ENCODE assay signal across 26 mouse cellular contexts in the genomic region with DNA sequence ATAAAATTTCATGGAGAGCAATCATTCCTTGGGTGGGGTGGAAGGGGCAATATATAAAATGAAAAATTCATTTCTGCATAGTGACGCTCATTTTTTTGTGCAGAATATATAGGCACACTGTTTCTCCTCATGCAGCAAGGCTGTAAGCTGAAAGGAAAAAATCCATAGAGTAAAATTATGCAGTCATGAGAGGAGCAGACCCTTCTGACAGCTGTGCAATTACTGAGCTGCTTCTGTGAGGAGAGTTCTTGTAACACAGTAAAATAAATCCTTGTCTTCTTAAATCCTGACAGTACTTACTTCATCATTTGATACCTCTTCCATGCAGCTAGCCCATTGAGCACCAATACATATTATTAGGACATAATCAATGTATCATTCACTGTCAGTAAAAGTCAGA.
"Had no signal": no experiment of that assay in that cellular context is flagged by ENCODE, and none has a peak within 500 bp of the region (broad histone marks: within the 10 kb centered on the region; RNA-seq: fewer than 3 reads in every experiment).

No protein-coding gene starts in this region.

- H3K9ac ChIP-seq: heart, embryonic 12.5 days; hindbrain, embryonic 12.5 days; hindbrain, embryonic 14.5 days; intestine, embryonic 15.5 days; limb, embryonic 12.5 days had no signal

- H3K27me3 ChIP-seq: heart, embryonic 12.5 days; hindbrain, embryonic 12.5 days; intestine, embryonic 15.5 days; limb, embryonic 12.5 days had no signal

- DNase-seq: gastrocnemius, adult 2 months; gastrocnemius, postnatal 10 days; gastrocnemius, postnatal 25 days; heart, adult 18-20 months; heart, postnatal 10 days; heart, postnatal 4 days; kidney, adult 18-20 months; kidney, adult 8-10 months; kidney, postnatal 10 days; kidney, postnatal 25 days; kidney, postnatal 4 days; liver had no signal

- H3K27ac ChIP-seq: gastrocnemius, adult 2 months; heart, embryonic 10.5 days; hindbrain, embryonic 10.5 days; hindbrain, embryonic 12.5 days; hindbrain, embryonic 14.5 days; intestine, embryonic 15.5 days; layer of hippocampus, adult 2 months; left cerebral cortex, adult 2 months; limb, embryonic 10.5 days; limb, embryonic 12.5 days had no signal

- H3K9me3 ChIP-seq: heart, embryonic 10.5 days; heart, embryonic 12.5 days; hindbrain, embryonic 10.5 days; hindbrain, embryonic 12.5 days; intestine, embryonic 15.5 days; limb, embryonic 10.5 days; limb, embryonic 12.5 days had no signal

- H3K4me1 ChIP-seq: heart, embryonic 10.5 days; heart, embryonic 12.5 days; hindbrain, embryonic 10.5 days; hindbrain, embryonic 12.5 days; intestine, embryonic 15.5 days; limb, embryonic 10.5 days; limb, embryonic 12.5 days had no signal

- H3K4me3 ChIP-seq: gastrocnemius, adult 2 months; heart, embryonic 10.5 days; heart, embryonic 12.5 days; hindbrain, embryonic 10.5 days; hindbrain, embryonic 12.5 days; intestine, embryonic 15.5 days; layer of hippocampus, adult 2 months; left cerebral cortex, adult 2 months; limb, embryonic 10.5 days; limb, embryonic 12.5 days had no signal

- H3K4me2 ChIP-seq: heart, embryonic 12.5 days; hindbrain, embryonic 12.5 days; hindbrain, embryonic 14.5 days; intestine, embryonic 15.5 days; limb, embryonic 12.5 days; liver, embryonic 11.5 days had no signal

- ATAC-seq: hindbrain, embryonic 16.5 days; inflammation-experienced regulatory T-cells, adult 6 months; intestine, embryonic 15.5 days; intestine, postnatal 0 days had no signal

- H3K36me3 ChIP-seq: heart, embryonic 10.5 days; heart, embryonic 12.5 days; hindbrain, embryonic 10.5 days; hindbrain, embryonic 12.5 days; intestine, embryonic 15.5 days; limb, embryonic 10.5 days; limb, embryonic 12.5 days had no signal
